Mouse (Mus musculus): ENCODE results near the gene Cyth2. TPM values are rescaled to one million over a fixed set of nuclear protein-coding genes. Genes with fewer than 3 reads are reported as not detected.

Cyth2 gene
- polyA plus RNA-seq, 1 experiment from 2014 or later: 105 TPM

DNA sequence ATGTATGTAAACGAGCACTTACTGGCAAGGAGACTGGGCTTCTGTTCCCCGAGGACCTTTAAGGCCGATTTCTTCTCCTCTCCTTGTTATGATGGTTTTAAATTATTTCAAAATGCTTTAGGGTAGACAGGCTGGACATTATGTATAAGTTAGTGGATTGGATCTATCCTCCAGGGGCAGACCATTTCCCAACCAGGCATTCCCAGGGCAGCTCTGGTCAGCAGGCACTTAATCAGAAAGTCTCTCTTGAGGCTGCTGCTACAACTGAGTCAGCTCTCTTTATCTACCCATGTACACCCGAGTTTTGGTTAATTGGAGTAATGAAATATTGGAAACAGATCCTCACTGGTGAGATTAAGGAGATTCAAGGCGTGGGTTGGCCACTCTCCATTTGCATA lies 16.7 kb upstream of the Cyth2 start:
- H3K36me3 ChIP-seq (ENCODE audit: insufficient read depth, low read length): peaks cover 8% of the 10 kb centered on the region; the same call in 1 of the 2 replicates
- TF ChIP-seq CTCF (IDR thresholded peaks at IDR 0.05): no peak
- no peak for TF ChIP-seq EP300 (IDR thresholded peaks at IDR 0.05)
- H3K9ac ChIP-seq (replicated peaks; ENCODE audit: low read depth): no peak overlapping the region
- H3K4me1 ChIP-seq (ENCODE audit: insufficient read depth, low read depth, low read length): no peaks in the 10 kb centered on the region; the same call in 1 of the 2 replicates
- peak overlapping the region; percentile 90 for H3K4me2 ChIP-seq (replicated peaks; ENCODE audit: low read depth, low read length)
- no peak overlapping the region for H3K27ac ChIP-seq (ENCODE audit: low read length)
- peak overlapping the region; percentile 74 for H3K4me3 ChIP-seq (ENCODE audit: low read depth, low read length)
- DNase-seq (ENCODE audit: low spot score): no peak
- H3K9me3 ChIP-seq (ENCODE audit: low read length): no peaks in the 10 kb centered on the region
- WGBS: 22% methylated on average over 5 of the region's 5 CpGs
- H3K27me3 ChIP-seq (replicated peaks; ENCODE audit: insufficient read depth, low read length): peaks cover 28% of the 10 kb centered on the region
- no peak for ATAC-seq

DNA sequence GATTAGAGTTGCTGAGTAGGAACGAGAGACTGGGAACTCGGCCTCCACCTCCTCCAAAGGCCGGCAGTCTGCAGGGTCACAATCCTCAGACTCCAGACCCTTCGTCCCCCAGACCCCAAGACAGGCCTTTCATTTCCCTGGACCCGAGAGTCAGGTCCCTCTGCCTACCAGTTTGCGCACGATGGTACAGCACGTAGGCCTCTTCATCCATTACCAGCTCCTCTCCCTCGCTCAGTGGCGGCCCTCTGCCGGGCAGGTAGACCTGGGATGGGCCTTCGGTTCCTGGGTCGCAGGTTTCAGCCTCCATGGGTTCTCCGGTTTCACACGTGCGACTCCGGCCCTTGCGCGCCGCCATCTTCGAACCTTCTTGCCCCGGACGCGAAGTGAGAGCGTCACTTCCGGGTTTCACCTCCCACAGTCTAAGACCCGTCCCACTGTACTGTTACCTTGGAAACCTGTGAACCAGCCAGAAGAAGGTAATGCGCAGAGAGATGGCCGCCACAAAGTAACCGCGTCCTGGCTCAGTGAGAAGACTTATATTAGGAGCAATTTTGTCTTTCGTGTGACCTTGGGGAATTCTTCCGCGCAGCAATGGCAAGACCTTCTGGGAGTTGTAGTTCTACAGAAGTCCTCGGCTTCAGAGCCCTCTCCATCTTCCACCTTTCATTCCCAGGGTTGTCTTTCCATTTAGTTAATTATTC lies 16.2 kb upstream of the Cyth2 start, which contains the start of gene Grwd1:
Grwd1 (minus strand) TSS at position 518 of the 701 bp plus-strand sequence.
- no peaks in the 10 kb centered on the region for H3K9me3 ChIP-seq (ENCODE audit: low read length)
- peak within 1 kb of the TSS; percentile 90 for H3K4me2 ChIP-seq (replicated peaks; ENCODE audit: low read depth, low read length)
- peaks cover 8% of the 10 kb centered on the region; the same call in 1 of the 2 replicates for H3K36me3 ChIP-seq (ENCODE audit: insufficient read depth, low read length)
- no peak within 1 kb of the TSS for H3K27ac ChIP-seq (ENCODE audit: low read length)
- DNase-seq (ENCODE audit: low spot score) (peak; percentile 95), ATAC-seq (peak; percentile 89)
- under 1% methylated on average over 35 of the region's 35 CpGs for WGBS
- H3K27me3 ChIP-seq (replicated peaks; ENCODE audit: insufficient read depth, low read length): peaks cover 28% of the 10 kb centered on the region
- no peaks in the 10 kb centered on the region; the same call in 1 of the 2 replicates for H3K4me1 ChIP-seq (ENCODE audit: insufficient read depth, low read depth, low read length)
- H3K4me3 ChIP-seq (ENCODE audit: low read depth, low read length): peak within 1 kb of the TSS; percentile 74
- no peak for TF ChIP-seq CTCF (IDR thresholded peaks at IDR 0.05)
- no peak for TF ChIP-seq EP300 (IDR thresholded peaks at IDR 0.05)
- peak within 1 kb of the TSS; percentile 32 for H3K9ac ChIP-seq (replicated peaks; ENCODE audit: low read depth)

DNA sequence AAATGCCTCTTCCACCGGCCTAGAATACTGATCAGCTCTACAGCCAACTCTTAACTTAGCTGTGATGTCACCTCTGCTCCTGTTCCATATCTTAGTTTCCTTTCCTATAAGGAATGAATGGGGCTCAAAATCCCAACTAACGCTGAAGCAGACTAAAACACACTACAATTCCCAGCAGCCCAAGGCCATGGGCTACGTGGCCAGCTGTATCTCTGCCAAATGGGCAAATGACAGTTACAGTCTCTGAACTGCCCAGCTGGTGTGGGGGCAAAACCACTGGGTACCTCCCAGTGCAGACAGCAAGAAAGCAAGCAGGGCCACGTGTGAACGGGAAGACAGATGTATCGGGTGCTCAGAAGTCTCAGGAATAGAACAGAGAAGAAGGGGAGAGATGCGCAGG lies 12.2 kb upstream of the Cyth2 start:
- H3K36me3 ChIP-seq (ENCODE audit: insufficient read depth, low read length): peaks cover 14% of the 10 kb centered on the region
- H3K4me3 ChIP-seq (ENCODE audit: low read depth, low read length): no peak overlapping the region
- H3K27me3 ChIP-seq (replicated peaks; ENCODE audit: insufficient read depth, low read length): peaks cover under 1% of the 10 kb centered on the region; the same call in 1 of the 2 replicates
- H3K9ac ChIP-seq (replicated peaks; ENCODE audit: low read depth): no peak overlapping the region
- no peaks in the 10 kb centered on the region for H3K9me3 ChIP-seq (ENCODE audit: low read length)
- WGBS: 93% methylated on average over 7 of the region's 7 CpGs
- TF ChIP-seq CTCF (IDR thresholded peaks at IDR 0.05) (no peak), EP300 (IDR thresholded peaks at IDR 0.05) (no peak)
- DNase-seq (ENCODE audit: low spot score) (no peak), ATAC-seq (no peak)
- H3K4me1 ChIP-seq (ENCODE audit: insufficient read depth, low read depth, low read length): no peaks in the 10 kb centered on the region; the same call in 1 of the 2 replicates
- no peak overlapping the region for H3K4me2 ChIP-seq (replicated peaks; ENCODE audit: low read depth, low read length)
- no peak overlapping the region for H3K27ac ChIP-seq (ENCODE audit: low read length)

DNA sequence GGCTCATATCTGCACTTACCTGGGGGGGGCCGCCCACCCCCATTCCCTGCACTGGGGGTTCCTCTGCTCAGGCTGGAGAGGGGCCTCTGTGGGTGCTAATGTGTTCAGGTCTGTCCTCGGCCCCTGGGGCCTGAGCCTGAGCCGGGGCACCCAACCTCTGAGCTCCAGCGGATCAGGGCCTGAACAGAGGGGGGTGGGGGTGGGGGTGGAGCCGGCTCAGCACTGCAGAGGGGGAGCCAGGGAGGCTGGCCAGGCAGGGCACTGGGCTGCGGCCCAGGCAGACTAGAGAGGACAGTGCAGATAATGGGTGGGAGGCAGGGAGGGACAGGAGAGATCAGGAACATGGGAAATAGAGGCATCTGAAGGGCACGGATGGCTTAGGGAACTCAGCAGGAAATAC lies 10.2 kb upstream of the Cyth2 start, which contains the start of gene Kcnj14:
Kcnj14 (minus strand) TSS at position 185 of the 400 bp plus-strand sequence.
- ATAC-seq (no peak), DNase-seq (ENCODE audit: low spot score) (no peak)
- Histone ChIP-seq H3K27me3 (replicated peaks; ENCODE audit: insufficient read depth, low read length) (no peaks in the 10 kb centered on the region), H3K4me2 (replicated peaks; ENCODE audit: low read depth, low read length) (no peak within 1 kb of the TSS), H3K9me3 (ENCODE audit: low read length) (no peaks in the 10 kb centered on the region), H3K36me3 (ENCODE audit: insufficient read depth, low read length) (peaks cover 14% of the 10 kb centered on the region), H3K4me3 (ENCODE audit: low read depth, low read length) (no peak within 1 kb of the TSS), H3K9ac (replicated peaks; ENCODE audit: low read depth) (no peak within 1 kb of the TSS), H3K4me1 (ENCODE audit: insufficient read depth, low read depth, low read length) (no peaks in the 10 kb centered on the region), H3K27ac (ENCODE audit: low read length) (no peak within 1 kb of the TSS)
- TF ChIP-seq EP300 (IDR thresholded peaks at IDR 0.05) (no peak), CTCF (IDR thresholded peaks at IDR 0.05) (no peak)
- WGBS: 69% methylated on average over 7 of the region's 7 CpGs

DNA sequence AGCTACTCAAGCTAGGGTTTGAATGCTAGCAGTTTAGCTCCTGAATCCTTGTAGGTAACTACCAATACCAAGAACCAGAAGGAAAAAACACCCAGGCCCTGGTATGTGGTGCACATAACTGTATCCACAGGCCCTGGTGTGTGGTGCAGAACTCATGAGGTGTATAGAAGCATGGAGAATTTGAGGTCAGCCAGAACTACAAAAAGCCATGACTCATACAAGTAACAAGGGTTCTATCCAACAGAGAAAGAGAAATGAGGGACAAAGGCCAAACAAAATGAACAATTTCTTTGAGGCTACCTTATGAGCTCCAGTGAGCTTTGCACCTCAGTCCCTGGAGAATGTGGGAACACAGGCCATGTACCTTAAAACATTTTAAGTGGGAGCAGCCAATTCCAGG lies 6.5 kb upstream of the Cyth2 start:
- H3K9ac ChIP-seq (replicated peaks; ENCODE audit: low read depth): no peak overlapping the region
- H3K27me3 ChIP-seq (replicated peaks; ENCODE audit: insufficient read depth, low read length): no peaks in the 10 kb centered on the region
- no peak overlapping the region for H3K4me2 ChIP-seq (replicated peaks; ENCODE audit: low read depth, low read length)
- peaks cover 6% of the 10 kb centered on the region; the same call in 1 of the 2 replicates for H3K36me3 ChIP-seq (ENCODE audit: insufficient read depth, low read length)
- H3K9me3 ChIP-seq (ENCODE audit: low read length): no peaks in the 10 kb centered on the region
- no peak for TF ChIP-seq EP300 (IDR thresholded peaks at IDR 0.05)
- no peak for TF ChIP-seq CTCF (IDR thresholded peaks at IDR 0.05)
- no peak overlapping the region for H3K27ac ChIP-seq (ENCODE audit: low read length)
- ATAC-seq: no peak
- no peak overlapping the region for H3K4me3 ChIP-seq (ENCODE audit: low read depth, low read length)
- H3K4me1 ChIP-seq (ENCODE audit: insufficient read depth, low read depth, low read length): no peaks in the 10 kb centered on the region
- no peak for DNase-seq (ENCODE audit: low spot score)

GRCm38 (mm10) chr7:45819843-45820242 lies 5.5 kb upstream of the Cyth2 start:
- ATAC-seq (peak; percentile 33; the same call in 1 of the 2 replicates), DNase-seq (ENCODE audit: low spot score) (no peak)
- Histone ChIP-seq H3K4me1 (ENCODE audit: insufficient read depth, low read depth, low read length) (no peaks in the 10 kb centered on the region), H3K27me3 (replicated peaks; ENCODE audit: insufficient read depth, low read length) (no peaks in the 10 kb centered on the region), H3K36me3 (ENCODE audit: insufficient read depth, low read length) (no peaks in the 10 kb centered on the region), H3K4me2 (replicated peaks; ENCODE audit: low read depth, low read length) (0 out of 2 replicates have a peak overlapping the region, but pooled peaks have one; percentile 19), H3K9me3 (ENCODE audit: low read length) (no peaks in the 10 kb centered on the region), H3K4me3 (ENCODE audit: low read depth, low read length) (no peak overlapping the region), H3K9ac (replicated peaks; ENCODE audit: low read depth) (no peak overlapping the region), H3K27ac (ENCODE audit: low read length) (no peak overlapping the region)
- 15% methylated on average over 25 of the region's 25 CpGs for WGBS
- no peak for TF ChIP-seq CTCF (IDR thresholded peaks at IDR 0.05)
